Mouse (Mus musculus): ENCODE data around the gene Nrxn3.

GRCm38 (mm10) chr12:88726316-88726715 lies 3.6 kb downstream of the Nrxn3 start:
- no peak for TF ChIP-seq CTCF (IDR thresholded peaks at IDR 0.05; ENCODE audit: low read depth, low read length)
- no peak for TF ChIP-seq POLR2A (IDR thresholded peaks at IDR 0.05; ENCODE audit: borderline replicate concordance, low read depth, low read length)
